Mouse (Mus musculus) liver, adult 2 months (tissue): ENCODE data around the gene Plcb2. TPM values are rescaled to one million over a fixed set of nuclear protein-coding genes. Genes with fewer than 3 reads are reported as not detected.

ENCODE experiments used
- DNase-seq: peaks from one replicate; pipeline ENCODE4 v3.0.0-alpha.2; 2011; ENCODE audit warnings: low read depth, low spot score; ENCODE audit errors: extremely low read depth
- H3K27ac ChIP-seq: fragments of 200-500 bp; replicated peaks from 2 replicates; pipeline ENCODE4 v1.5.1; 2012; ENCODE audit warnings: low read depth, mild to moderate bottlenecking, control low read depth, inconsistent platforms, low read length; ENCODE audit not compliant: insufficient read depth
- H3K27me3 ChIP-seq: fragments of 200-500 bp; 2 replicates; pipeline ENCODE4 v1.6.1; 2012; ENCODE audit warnings: mild to moderate bottlenecking, moderate library complexity, low read length, inconsistent platforms; ENCODE audit not compliant: control insufficient read depth, insufficient read depth
- H3K36me3 ChIP-seq: fragments of 200-500 bp; 2 replicates; pipeline ENCODE4 v1.6.1; 2012; ENCODE audit warnings: low read length, inconsistent platforms; ENCODE audit not compliant: control insufficient read depth, insufficient read depth
- H3K4me1 ChIP-seq: fragments of 200-500 bp; 2 replicates; pipeline ENCODE4 v1.6.1; 2011; ENCODE audit warnings: low read length; ENCODE audit not compliant: control insufficient read depth, insufficient read depth
- H3K4me3 ChIP-seq: fragments of 200-500 bp; 2 replicates; pipeline ENCODE4 v1.5.1; 2011; ENCODE audit warnings: low read depth, mild to moderate bottlenecking, control low read depth, low read length, moderate library complexity; ENCODE audit not compliant: insufficient read depth
- H3K79me2 ChIP-seq: fragments of 200-500 bp; 2 replicates; pipeline ENCODE4 v1.6.1; 2012; ENCODE audit warnings: inconsistent platforms, mild to moderate bottlenecking, low read length, moderate library complexity; ENCODE audit not compliant: control insufficient read depth, insufficient read depth
- H3K9ac ChIP-seq: fragments of 200-500 bp; 2 replicates; pipeline ENCODE4 v1.6.1; 2012; ENCODE audit warnings: low read depth, mild to moderate bottlenecking, control low read depth, inconsistent platforms, low read length
- CTCF ChIP-seq: fragments of 200-500 bp; IDR thresholded peaks from 2 replicates; pipeline ENCODE4 v1.5.1; 2011; ENCODE audit warnings: low read depth, low read length, control low read depth
- POLR2A ChIP-seq: fragments of 200-500 bp; IDR thresholded peaks from 2 replicates; pipeline ENCODE4 v1.6.1; 2011; ENCODE audit warnings: low read length, control low read depth; ENCODE audit not compliant: insufficient read depth; ENCODE audit errors: extremely low read depth
- WGBS: fragments of 180-500 bp; shearing (Covaris S2); methylation state at CpG from one replicate; pipeline ENCODE4 v1.1.7; 2018; 5-methylcytosine and 5-hydroxymethylcytosine counted together
- polyA plus RNA-seq: library from polyadenylated mRNA; depleted of rRNA; stranded (reverse); fragments of >200 nt; gene quantifications from 2 replicates; pipeline ENCODE4 v1.2.3, GENCODE M21; 2012
- total RNA-seq: library from RNA; depleted of rRNA; stranded (reverse); fragments of >200 nt; gene quantifications from 2 replicates; pipeline ENCODE4 v1.2.3, GENCODE M21; 2014

Plcb2 gene
- total and polyA plus RNA-seq, 2 experiments: 0.80 to 1.2 TPM

DNA sequence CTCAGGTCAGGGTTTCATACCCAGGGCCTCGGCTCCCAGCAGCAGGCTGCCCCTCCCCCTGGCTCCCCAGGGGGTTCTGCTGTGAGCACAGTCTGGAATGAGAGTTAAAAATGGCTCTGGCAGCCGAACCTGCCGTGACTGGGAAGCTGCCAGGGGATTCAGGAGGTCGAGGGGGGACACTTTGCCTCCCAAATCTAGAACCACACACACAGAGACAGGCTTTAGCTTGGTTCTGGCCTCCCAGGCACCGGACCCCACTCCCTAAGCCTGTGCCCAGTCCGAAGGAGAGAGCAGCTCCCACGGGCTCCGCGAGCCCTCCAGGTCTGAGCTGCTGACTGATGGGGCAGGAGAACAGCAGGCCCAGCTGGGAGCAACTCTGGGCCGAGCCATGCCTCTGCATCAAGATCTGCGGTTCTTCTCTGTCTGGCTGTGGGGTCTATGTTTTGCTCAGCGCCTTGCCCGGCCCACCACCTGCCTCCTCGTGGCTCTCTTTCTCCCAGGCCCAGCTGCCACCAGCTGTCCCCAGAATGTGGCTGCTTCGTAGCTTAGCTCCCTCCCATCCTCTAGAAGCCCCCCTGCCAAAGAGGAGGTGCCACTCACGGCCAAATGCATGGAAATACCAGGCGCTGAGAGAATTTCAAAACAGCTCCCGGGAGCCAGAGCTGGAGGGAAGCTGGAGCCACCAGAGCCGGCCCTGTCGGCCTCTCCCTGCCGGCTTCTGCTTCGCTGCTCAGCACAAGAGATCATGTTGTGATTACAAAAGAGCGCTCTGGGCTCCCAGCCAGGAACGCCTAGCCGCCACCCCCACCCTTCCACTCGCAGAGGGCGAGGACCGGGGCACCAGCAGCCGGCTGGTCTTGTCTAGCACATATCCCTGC is 33.9 kb upstream of the Plcb2 start, which contains the start of gene Ccdc9b:
Gene Ccdc9b, minus strand, starts transcription at position 756 of the 878 bp plus-strand sequence.
- H3K4me3 ChIP-seq: peak within 1 kb of the TSS; percentile 51
- H3K27me3 ChIP-seq: no peaks in the 10 kb centered on the region
- no peaks in the 10 kb centered on the region for H3K79me2 ChIP-seq
- H3K4me1 ChIP-seq: peaks cover 8% of the 10 kb centered on the region
- H3K36me3 ChIP-seq: no peaks in the 10 kb centered on the region
- peak within 1 kb of the TSS; percentile 72 for H3K27ac ChIP-seq
- peak within 1 kb of the TSS; percentile 70 for H3K9ac ChIP-seq
- TF ChIP-seq POLR2A (no peak), CTCF (no peak; the same call in 1 of the 2 replicates)
- WGBS: 23% methylated on average over 29 of the region's 29 CpGs
- peak; percentile 74 for DNase-seq

DNA sequence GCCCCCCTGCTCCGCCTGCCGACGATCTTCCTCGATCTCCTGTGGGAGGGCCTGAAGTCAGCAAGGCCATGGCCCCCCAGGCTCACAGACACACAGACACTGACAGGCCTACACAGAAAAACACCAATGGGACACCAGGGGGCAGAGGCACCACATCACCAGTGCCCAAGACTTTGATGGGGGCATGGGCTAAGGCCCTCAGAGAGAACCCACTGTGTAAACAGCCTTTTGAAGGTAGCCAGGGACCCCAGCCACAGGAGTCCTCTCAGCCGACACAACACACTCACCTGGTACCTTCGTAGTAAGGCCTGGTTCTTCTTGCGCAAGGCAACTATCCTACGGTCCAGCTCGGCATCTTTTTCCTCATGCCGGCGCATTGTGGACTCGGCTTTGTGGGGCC is 33.1 kb upstream of the Plcb2 start:
- TF ChIP-seq CTCF (peak; percentile 27; the same call in 1 of the 2 replicates), POLR2A (no peak)
- H3K27me3 ChIP-seq: no peaks in the 10 kb centered on the region
- H3K9ac ChIP-seq: peak overlapping the region; percentile 70
- no peaks in the 10 kb centered on the region for H3K36me3 ChIP-seq
- H3K4me1 ChIP-seq: peaks cover 10% of the 10 kb centered on the region
- 85% methylated on average over 12 of the region's 12 CpGs for WGBS
- DNase-seq: no peak
- peak overlapping the region; percentile 71; the same call in 1 of the 2 replicates for H3K27ac ChIP-seq
- no peaks in the 10 kb centered on the region for H3K79me2 ChIP-seq
- peak overlapping the region; percentile 30; the same call in 1 of the 2 replicates for H3K4me3 ChIP-seq

DNA sequence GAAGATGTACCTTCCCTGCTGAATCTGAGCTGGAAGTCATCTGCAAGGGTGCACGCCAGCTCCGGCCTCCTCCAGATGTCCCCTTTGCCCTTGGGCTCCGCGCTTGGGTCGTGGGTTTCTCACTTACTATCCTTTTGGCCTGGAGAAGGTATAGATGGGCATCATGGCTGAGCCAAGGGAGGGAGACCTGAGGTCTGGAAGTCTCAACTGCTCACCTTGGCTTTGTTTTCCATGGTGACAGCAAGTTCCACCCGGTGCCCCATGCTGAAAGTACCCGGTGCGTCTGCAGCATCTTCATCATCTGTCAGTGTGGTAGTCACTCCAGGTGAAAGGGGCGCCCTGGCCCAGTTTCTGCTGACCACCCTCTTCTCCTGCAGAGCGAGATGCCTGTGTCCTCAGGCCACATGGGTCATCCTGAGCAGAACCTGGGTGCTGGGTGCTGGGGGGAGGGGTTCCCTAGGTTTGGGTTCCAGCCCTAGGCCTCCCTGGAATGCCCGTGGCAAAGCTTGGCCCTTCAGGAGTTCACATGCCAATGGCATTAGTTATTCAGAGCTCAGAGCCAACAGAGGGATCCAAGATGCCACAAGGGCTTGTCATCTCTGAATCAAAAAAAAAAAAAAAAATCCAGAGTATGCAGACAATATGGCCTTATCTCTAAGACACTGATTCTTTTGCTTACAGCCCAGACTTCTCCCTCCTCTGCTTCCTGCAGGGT is 32.2 kb upstream of the Plcb2 start:
- H3K36me3 ChIP-seq: no peaks in the 10 kb centered on the region
- no peak overlapping the region for H3K9ac ChIP-seq
- no peak for DNase-seq
- 88% methylated on average over 11 of the region's 11 CpGs for WGBS
- H3K4me1 ChIP-seq: peaks cover 10% of the 10 kb centered on the region
- TF ChIP-seq POLR2A: no peak
- TF ChIP-seq CTCF: no peak
- no peaks in the 10 kb centered on the region for H3K27me3 ChIP-seq
- no peak overlapping the region for H3K4me3 ChIP-seq
- H3K79me2 ChIP-seq: no peaks in the 10 kb centered on the region
- no peak overlapping the region for H3K27ac ChIP-seq

DNA sequence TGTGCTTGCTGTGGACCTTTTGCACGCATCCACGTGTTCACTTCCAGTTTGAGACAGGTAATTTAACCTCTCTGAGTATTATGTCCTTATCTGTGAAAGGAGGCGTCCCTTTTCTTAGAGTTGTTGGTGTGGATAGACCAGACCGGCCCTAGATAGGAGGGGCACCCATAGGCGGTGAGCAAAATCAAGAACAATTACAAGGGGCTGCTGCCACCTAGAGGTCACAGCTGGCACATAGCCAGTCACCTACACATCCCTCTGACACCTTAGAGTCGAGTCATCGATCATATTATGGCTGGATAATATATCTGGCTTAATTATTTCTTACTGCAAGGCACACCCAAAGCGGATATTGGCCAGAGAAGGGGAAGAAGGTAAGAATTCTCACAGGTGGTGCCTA is 31.6 kb upstream of the Plcb2 start:
- Histone ChIP-seq H3K4me1 (peaks cover 10% of the 10 kb centered on the region), H3K4me3 (no peak overlapping the region), H3K36me3 (no peaks in the 10 kb centered on the region), H3K9ac (no peak overlapping the region), H3K27ac (no peak overlapping the region), H3K27me3 (no peaks in the 10 kb centered on the region), H3K79me2 (no peaks in the 10 kb centered on the region)
- DNase-seq: no peak
- TF ChIP-seq POLR2A: no peak
- TF ChIP-seq CTCF: peak; percentile 55
- WGBS: 27% methylated on average over 8 of the region's 8 CpGs

DNA sequence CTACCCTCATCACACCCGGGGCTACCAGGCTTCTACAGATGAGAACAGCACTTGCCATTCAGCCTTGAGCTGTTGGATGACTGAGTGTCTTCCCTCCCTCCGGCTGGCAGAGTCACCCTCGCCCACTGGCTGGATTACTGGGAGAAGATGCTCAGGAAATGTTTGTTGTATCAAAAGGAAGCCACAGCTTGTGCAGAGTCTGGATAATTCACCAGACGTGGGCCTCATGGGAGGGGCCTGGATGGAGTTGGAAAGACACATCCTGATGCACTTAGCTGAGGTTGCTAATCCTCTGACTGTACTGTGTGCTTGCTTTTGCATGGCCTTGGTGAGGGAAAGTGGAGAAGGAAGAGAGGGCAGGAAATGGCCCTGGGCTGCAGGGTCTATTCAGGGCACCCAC is 27.9 kb upstream of the Plcb2 start:
- no peak for DNase-seq
- H3K36me3 ChIP-seq: no peaks in the 10 kb centered on the region
- H3K27me3 ChIP-seq: no peaks in the 10 kb centered on the region
- no peak overlapping the region for H3K4me3 ChIP-seq
- no peak overlapping the region for H3K27ac ChIP-seq
- 78% methylated on average over 4 of the region's 4 CpGs for WGBS
- TF ChIP-seq POLR2A (no peak), CTCF (no peak)
- no peaks in the 10 kb centered on the region for H3K79me2 ChIP-seq
- no peak overlapping the region for H3K9ac ChIP-seq
- H3K4me1 ChIP-seq: peaks cover 2% of the 10 kb centered on the region
